Comparison of ENCODE assay signal across 13 mouse cellular contexts in genomic region chr13:48193942-48194341, GRCm38 (mm10).
DNase-seq lines count a peak whose midpoint lies in the region; ATAC-seq and TF ChIP-seq lines count a peak whose summit lies in the region.
"Had no signal": no experiment of that assay in that cellular context is flagged by ENCODE, and none has a peak within 500 bp of the region (broad histone marks: within the 10 kb centered on the region; RNA-seq: fewer than 3 reads in every experiment).

No protein-coding gene starts in this region.

- 86% methylated on average over 5 of the region's 5 CpGs for WGBS in kidney, adult 2 months
- 90% methylated on average over 5 of the region's 5 CpGs for WGBS in kidney, embryonic 16.5 days
- 77% methylated on average over 5 of the region's 5 CpGs for WGBS in cerebellum, adult 2 months

- TF ChIP-seq POLR2A in kidney, adult 2 months (IDR thresholded peaks at IDR 0.05; ENCODE audit: low read depth, low read length): no peak
- no peak for TF ChIP-seq POLR2A in cerebellum, adult 2 months (IDR thresholded peaks at IDR 0.05; ENCODE audit: borderline replicate concordance, insufficient read depth, low read length)

- no peaks in the 10 kb centered on the region for H3K36me3 ChIP-seq in kidney, adult 2 months (ENCODE audit: control insufficient read depth, insufficient read depth, low read length)
- no peaks in the 10 kb centered on the region for H3K36me3 ChIP-seq in kidney, embryonic 16.5 days (ENCODE audit: insufficient read depth, low read length)
- H3K36me3 ChIP-seq: hindbrain, embryonic 10.5 days; limb, embryonic 10.5 days had no signal

- no peaks in the 10 kb centered on the region for H3K27me3 ChIP-seq in kidney, adult 2 months (replicated peaks; ENCODE audit: control insufficient read depth, insufficient read depth, low read length)
- no peaks in the 10 kb centered on the region for H3K27me3 ChIP-seq in kidney, embryonic 16.5 days (ENCODE audit: insufficient read depth, low read length)
- H3K27me3 ChIP-seq in cerebellum, adult 2 months (ENCODE audit: control insufficient read depth, insufficient read depth, low read length): no peaks in the 10 kb centered on the region
- H3K27me3 ChIP-seq: forebrain, embryonic 13.5 days had no signal

- H3K4me3 ChIP-seq in kidney, adult 2 months (ENCODE audit: insufficient read depth, low read depth, low read length): no peak overlapping the region
- no peak overlapping the region for H3K4me3 ChIP-seq in kidney, embryonic 16.5 days (ENCODE audit: low read length)
- H3K4me3 ChIP-seq in cerebellum, adult 2 months (replicated peaks; ENCODE audit: insufficient read depth, low read depth, low read length): no peak overlapping the region
- H3K4me3 ChIP-seq: forebrain, embryonic 13.5 days; hindbrain, embryonic 10.5 days; limb, embryonic 10.5 days had no signal

- no peaks in the 10 kb centered on the region for H3K4me1 ChIP-seq in kidney, adult 2 months (ENCODE audit: control insufficient read depth, insufficient read depth, low read length)
- no peaks in the 10 kb centered on the region for H3K4me1 ChIP-seq in kidney, embryonic 16.5 days (ENCODE audit: insufficient read depth, low read length)
- H3K4me1 ChIP-seq in cerebellum, adult 2 months (ENCODE audit: control insufficient read depth, insufficient read depth, low read length): no peaks in the 10 kb centered on the region
- H3K4me1 ChIP-seq: forebrain, embryonic 13.5 days; hindbrain, embryonic 10.5 days; limb, embryonic 10.5 days had no signal

- H3K9ac ChIP-seq in kidney, embryonic 16.5 days (replicated peaks; ENCODE audit: low read length): no peak overlapping the region
- H3K9ac ChIP-seq: forebrain, embryonic 13.5 days had no signal

- no peak for TF ChIP-seq CTCF in kidney, adult 2 months (conservative IDR thresholded peaks at IDR 0.05; ENCODE audit: insufficient read depth, insufficient read length, low read depth, low read length)
- no peak for TF ChIP-seq CTCF in cerebellum, adult 2 months (IDR thresholded peaks at IDR 0.05; ENCODE audit: borderline replicate concordance, insufficient read depth, low read depth, low read length)

- DNase-seq in kidney, adult 2 months: peak; percentile 2
- peak; percentile 96 for DNase-seq in NIH3T3 (ENCODE audit: low read depth)
- DNase-seq in adrenal gland, postnatal 14 days: peak; percentile 51
- DNase-seq in lung, postnatal 10 days: peak; percentile 12
- DNase-seq in cerebellum, adult 2 months: no peak
- DNase-seq in yolk sac, embryonic 10.5 days (ENCODE audit: low spot score): no peak
- DNase-seq: kidney, postnatal 14 days; right cerebral cortex, adult 18-20 months had no signal

- H3K4me2 ChIP-seq in kidney, embryonic 16.5 days (replicated peaks; ENCODE audit: low read depth, low read length): no peak overlapping the region
- H3K4me2 ChIP-seq: forebrain, embryonic 13.5 days had no signal

- no peak for ATAC-seq in kidney, embryonic 16.5 days (ENCODE audit: low FRiP score, low TSS enrichment)
- ATAC-seq in activated CD4-positive, CD25-positive, alpha-beta regulatory T cell, adult 4 months: no peak
- ATAC-seq: forebrain, embryonic 13.5 days had no signal

- no peaks in the 10 kb centered on the region for H3K9me3 ChIP-seq in kidney, embryonic 16.5 days (ENCODE audit: low read length)
- H3K9me3 ChIP-seq: forebrain, embryonic 13.5 days; hindbrain, embryonic 10.5 days; limb, embryonic 10.5 days had no signal

- no peak overlapping the region for H3K27ac ChIP-seq in kidney, adult 2 months (ENCODE audit: insufficient read depth, low read depth, low read length)
- H3K27ac ChIP-seq in kidney, embryonic 16.5 days (ENCODE audit: low read length): no peak overlapping the region
- no peak overlapping the region for H3K27ac ChIP-seq in cerebellum, adult 2 months (ENCODE audit: insufficient read depth, low read length)
- H3K27ac ChIP-seq: forebrain, embryonic 13.5 days; hindbrain, embryonic 10.5 days; limb, embryonic 10.5 days had no signal

Comparison
In these comparisons a context has a peak if more than half of its experiments do, and no peak if none do; other contexts are left out.
1. DNase-seq: peak in kidney, adult 2 months (single experiment), NIH3T3 (single experiment), adrenal gland, postnatal 14 days (single experiment) and lung, postnatal 10 days (single experiment); none in cerebellum, adult 2 months (0 of 2) and yolk sac, embryonic 10.5 days (single experiment).